8 mouse cellular contexts compared by ENCODE assay signal in genomic region chr17:24478663-24479380, GRCm38 (mm10). TPM values are rescaled to one million over a fixed set of nuclear protein-coding genes. Genes with fewer than 3 reads are reported as not detected.
DNase-seq lines count a peak whose midpoint lies in the region; ATAC-seq lines count a peak whose summit lies in the region.

Gene Mlst8 (minus strand): TSS chr17:24479078.

- DNase-seq in NIH3T3 (ENCODE audit: low read depth), result peak; percentile 98
- DNase-seq in cerebellum, postnatal 10 days, result peak; percentile 99
- peak; percentile 94 to 96 for DNase-seq in frontal cortex, postnatal 14 days (ENCODE audit: low spot score in 2 of 2)
- peak; percentile 98 to 99 for DNase-seq in layer of hippocampus, postnatal 25 days (ENCODE audit: extremely low spot score in 1 of 2, low spot score in 1 of 2)
- peak; percentile 97 for DNase-seq in lung, postnatal 25 days (ENCODE audit: low spot score)
- peak; percentile 97 for DNase-seq in retina, embryonic 14.5 days (ENCODE audit: low spot score)
- DNase-seq in thymus, postnatal 4 days, result peak; percentile 99

- H3K4me3 ChIP-seq in hindbrain, embryonic 13.5 days, result peak within 1 kb of the TSS; percentile 74

- H3K27me3 ChIP-seq in hindbrain, embryonic 13.5 days, result no peaks in the 10 kb centered on the region

- peaks cover 32% of the 10 kb centered on the region for H3K4me1 ChIP-seq in hindbrain, embryonic 13.5 days (replicated peaks)

- H3K9me3 ChIP-seq in hindbrain, embryonic 13.5 days, result no peaks in the 10 kb centered on the region

- H3K36me3 ChIP-seq in hindbrain, embryonic 13.5 days, result peaks cover 35% of the 10 kb centered on the region

- peak; percentile 93 for ATAC-seq in hindbrain, embryonic 13.5 days (ENCODE audit: low FRiP score)

- peak within 1 kb of the TSS; percentile 73 for H3K4me2 ChIP-seq in hindbrain, embryonic 13.5 days

- WGBS in hindbrain, embryonic 13.5 days, result under 1% methylated on average over 48 of the region's 48 CpGs

- peak within 1 kb of the TSS; percentile 98 for H3K27ac ChIP-seq in hindbrain, embryonic 13.5 days

- H3K9ac ChIP-seq in hindbrain, embryonic 13.5 days, result peak within 1 kb of the TSS; percentile 86

RNA-seq across cellular contexts. Expression of gene Mlst8, which starts in this region (rescaled TPM):
- 35.5 and 36.1 TPM in 2 replicates for polyA plus RNA-seq in hindbrain, embryonic 13.5 days (2015; fragmentation: Nextera tagmentation; extraction: Ambion mirVana)
- 10 to 100 TPM; 38.1 to 40.1 TPM for total RNA-seq in layer of hippocampus, postnatal 25 days (2021)

Comparison
In these comparisons a context has a peak if more than half of its experiments do, and no peak if none do; other contexts are left out.
1. Peak in every context shown above with its lines: DNase-seq, ATAC-seq, H3K4me3 ChIP-seq and H3K27ac ChIP-seq.